Mouse (Mus musculus): ENCODE measurements around the gene Cnot10. TPM values are rescaled to one million over a fixed set of nuclear protein-coding genes. Genes with fewer than 3 reads are reported as not detected.
A peak's percentile ranks its signal among the peaks of the same experiment; 100 is the strongest.

The Cnot10 gene
- total and polyA plus RNA-seq, 2 experiments from 2014 or later = 45.2 to 47.1 TPM

DNA sequence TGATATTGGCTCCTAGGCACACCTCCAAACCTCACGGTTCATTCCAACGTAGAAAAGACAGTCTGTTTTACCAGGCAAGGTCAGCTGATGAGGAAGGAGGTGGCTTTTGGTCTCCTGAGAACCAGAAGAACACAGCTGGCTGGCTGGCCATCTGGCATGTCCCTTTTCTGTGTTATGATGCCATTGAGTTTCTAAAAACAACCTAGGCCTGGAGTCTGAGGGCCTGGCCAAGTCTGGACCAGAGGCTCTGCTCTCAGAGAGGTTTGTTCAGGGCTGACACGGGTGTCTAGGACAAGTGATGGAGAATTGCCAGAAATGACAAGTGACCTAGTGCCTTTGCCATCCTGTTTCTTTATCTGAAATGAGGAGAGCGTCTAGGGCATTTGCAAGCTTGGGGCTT lies 28.1 kb upstream of the Cnot10 start:
- ATAC-seq = no peak
- no peak overlapping the region for H3K27ac ChIP-seq (ENCODE audit: low read depth, low read length)

DNA sequence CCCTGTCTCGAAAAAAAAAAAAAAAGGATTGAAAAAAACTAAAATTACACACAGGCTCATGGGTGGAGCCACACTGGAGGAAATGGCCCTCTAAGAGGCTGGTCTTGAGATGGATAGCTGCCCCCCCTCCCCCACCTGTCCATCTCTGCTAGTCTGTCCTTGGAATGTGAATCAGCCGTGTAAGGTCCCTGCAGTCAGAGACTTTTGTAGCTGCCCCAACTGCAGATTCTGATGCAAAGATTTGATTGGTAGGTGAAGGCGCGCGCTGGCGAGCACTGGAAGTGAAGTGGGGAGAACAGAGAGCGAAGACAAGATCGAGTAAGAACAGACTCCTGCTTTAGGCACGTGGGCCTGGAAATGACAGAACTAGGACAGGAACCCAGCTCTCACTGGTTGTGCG lies 26.9 kb upstream of the Cnot10 start:
- Histone ChIP-seq H3K27ac (ENCODE audit: low read depth, low read length) (no peak overlapping the region), H3K9me3 (ENCODE audit: low read length) (no peaks in the 10 kb centered on the region), H3K27me3 (ENCODE audit: insufficient read depth, low read length) (no peaks in the 10 kb centered on the region), H3K4me1 (ENCODE audit: insufficient read depth) (no peaks in the 10 kb centered on the region), H3K4me2 (ENCODE audit: low read depth) (no peak overlapping the region), H3K36me3 (ENCODE audit: insufficient read depth) (no peaks in the 10 kb centered on the region), H3K4me3 (ENCODE audit: low read depth, low read length) (no peak overlapping the region), H3K9ac (no peak overlapping the region)
- TF ChIP-seq CTCF (IDR thresholded peaks at IDR 0.05; ENCODE audit: low read depth) = no peak
- 89% methylated on average over 10 of the region's 10 CpGs for WGBS
- ATAC-seq (no peak), DNase-seq (no peak)

More for the DNA sequence above, 28.1 kb upstream of the Cnot10 start:
- Histone ChIP-seq H3K4me2 (ENCODE audit: low read depth) (no peak overlapping the region), H3K9ac (no peak overlapping the region), H3K9me3 (ENCODE audit: low read length) (no peaks in the 10 kb centered on the region), H3K4me3 (ENCODE audit: low read depth, low read length) (no peak overlapping the region), H3K36me3 (ENCODE audit: insufficient read depth) (no peaks in the 10 kb centered on the region), H3K4me1 (ENCODE audit: insufficient read depth) (0 out of 2 replicates have a peak, but pooled peaks cover under 1% of the 10 kb centered on the region), H3K27me3 (ENCODE audit: insufficient read depth, low read length) (no peaks in the 10 kb centered on the region)
- WGBS = 86% methylated on average over 4 of the region's 4 CpGs
- no peak for DNase-seq
- no peak for TF ChIP-seq CTCF (IDR thresholded peaks at IDR 0.05; ENCODE audit: low read depth)

DNA sequence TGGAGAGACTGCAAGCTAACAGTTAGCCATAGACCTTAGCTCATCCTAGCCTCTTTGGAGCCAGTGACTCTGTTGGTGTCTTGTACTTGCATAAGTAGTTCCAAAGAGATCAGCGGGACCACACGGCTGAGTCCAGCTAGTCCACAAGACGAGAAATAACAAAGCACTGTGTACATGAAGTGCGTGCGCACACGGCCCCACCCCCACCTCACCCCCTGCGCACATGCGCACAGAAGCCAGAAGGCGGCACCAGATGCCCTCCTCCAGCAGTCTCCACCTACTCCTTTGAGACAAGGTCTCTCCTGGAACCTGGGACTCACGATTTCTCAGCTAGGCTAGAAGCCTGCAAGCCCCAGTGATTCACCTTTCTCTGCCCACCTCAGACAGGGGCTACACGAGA lies 23.8 kb upstream of the Cnot10 start:
- no peak for TF ChIP-seq CTCF (IDR thresholded peaks at IDR 0.05; ENCODE audit: low read depth)
- Histone ChIP-seq H3K4me3 (ENCODE audit: low read depth, low read length) (no peak overlapping the region), H3K9ac (no peak overlapping the region), H3K4me1 (ENCODE audit: insufficient read depth) (no peaks in the 10 kb centered on the region), H3K27me3 (ENCODE audit: insufficient read depth, low read length) (no peaks in the 10 kb centered on the region), H3K27ac (ENCODE audit: low read depth, low read length) (no peak overlapping the region), H3K9me3 (ENCODE audit: low read length) (no peaks in the 10 kb centered on the region), H3K36me3 (ENCODE audit: insufficient read depth) (no peaks in the 10 kb centered on the region), H3K4me2 (ENCODE audit: low read depth) (no peak overlapping the region)
- no peak for DNase-seq
- ATAC-seq = no peak
- WGBS = 84% methylated on average over 11 of the region's 11 CpGs

DNA sequence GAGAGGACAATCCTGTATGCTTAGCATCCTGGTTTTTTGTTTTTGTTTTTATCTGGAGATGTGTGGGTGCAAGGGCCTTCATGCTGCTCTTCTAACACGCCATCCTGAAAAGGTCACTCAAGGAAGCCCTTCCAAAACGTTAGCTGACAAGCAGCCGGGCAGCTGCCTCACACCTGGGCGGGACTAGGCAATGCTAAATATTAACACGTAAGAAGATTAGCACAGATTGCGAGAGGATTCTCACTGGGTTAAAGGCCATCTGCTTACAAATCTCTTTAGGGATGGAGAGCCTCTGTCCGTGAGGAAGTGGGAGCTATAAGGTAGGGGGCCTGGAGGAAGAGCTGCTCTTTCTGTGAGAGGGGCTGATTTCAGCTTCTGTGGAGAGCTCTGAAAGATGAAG lies 22.0 kb upstream of the Cnot10 start:
- Histone ChIP-seq H3K9me3 (ENCODE audit: low read length) (no peaks in the 10 kb centered on the region), H3K4me1 (ENCODE audit: insufficient read depth) (no peaks in the 10 kb centered on the region), H3K27ac (ENCODE audit: low read depth, low read length) (no peak overlapping the region), H3K4me2 (ENCODE audit: low read depth) (no peak overlapping the region), H3K27me3 (ENCODE audit: insufficient read depth, low read length) (no peaks in the 10 kb centered on the region), H3K36me3 (ENCODE audit: insufficient read depth) (no peaks in the 10 kb centered on the region), H3K4me3 (ENCODE audit: low read depth, low read length) (no peak overlapping the region), H3K9ac (no peak overlapping the region)
- DNase-seq (no peak), ATAC-seq (no peak)
- no peak for TF ChIP-seq CTCF (IDR thresholded peaks at IDR 0.05; ENCODE audit: low read depth)
- 70% methylated on average over 7 of the region's 7 CpGs for WGBS

DNA sequence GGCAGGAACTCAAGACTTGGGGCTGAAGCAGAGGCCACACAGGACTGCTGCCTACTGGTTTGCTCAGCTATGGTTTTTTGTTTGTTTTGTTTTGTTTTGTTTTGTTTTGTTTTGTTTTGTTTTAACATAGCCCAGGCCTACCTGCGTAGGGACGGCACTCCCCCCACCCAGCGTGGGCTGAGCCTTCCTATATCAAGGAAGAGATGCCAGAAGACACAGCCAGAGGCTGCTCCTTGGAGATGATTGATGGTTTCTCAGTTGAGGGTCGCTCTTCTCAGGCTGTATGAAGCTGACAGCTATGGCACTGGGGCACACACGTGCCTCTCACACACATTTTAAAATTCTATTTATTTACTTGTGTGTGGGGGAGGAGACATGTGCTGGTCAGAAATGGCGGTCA lies 21.0 kb upstream of the Cnot10 start:
- no peak overlapping the region for H3K9ac ChIP-seq
- no peak for ATAC-seq
- H3K27ac ChIP-seq (ENCODE audit: low read depth, low read length) = peak overlapping the region; percentile 1; the same call in 1 of the 2 replicates
- H3K36me3 ChIP-seq (ENCODE audit: insufficient read depth) = no peaks in the 10 kb centered on the region
- no peaks in the 10 kb centered on the region for H3K9me3 ChIP-seq (ENCODE audit: low read length)
- no peak overlapping the region for H3K4me3 ChIP-seq (ENCODE audit: low read depth, low read length)
- 77% methylated on average over 6 of the region's 6 CpGs for WGBS
- DNase-seq = no peak
- H3K4me2 ChIP-seq (ENCODE audit: low read depth) = no peak overlapping the region
- no peak for TF ChIP-seq CTCF (IDR thresholded peaks at IDR 0.05; ENCODE audit: low read depth)
- H3K27me3 ChIP-seq (ENCODE audit: insufficient read depth, low read length) = no peaks in the 10 kb centered on the region
- H3K4me1 ChIP-seq (ENCODE audit: insufficient read depth) = no peaks in the 10 kb centered on the region

DNA sequence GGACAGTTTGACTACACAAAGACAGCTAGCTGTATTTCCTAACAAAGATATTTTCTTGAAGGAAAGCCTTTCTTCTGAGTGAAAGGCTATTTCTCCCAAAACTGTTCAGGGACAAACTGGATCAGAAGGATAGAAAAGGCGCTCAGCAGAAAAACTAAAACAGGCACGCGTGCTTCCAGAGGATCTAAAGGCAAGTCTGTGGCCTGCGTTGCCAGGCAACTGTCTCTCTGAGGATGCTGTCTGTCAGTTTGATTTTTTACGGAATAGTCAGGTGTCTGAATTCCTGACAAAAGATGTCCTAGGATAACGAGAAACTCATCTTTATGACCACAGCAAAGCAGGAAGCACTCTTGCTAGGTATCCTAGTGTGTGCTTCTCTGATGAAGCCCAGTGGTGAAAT lies 20.5 kb upstream of the Cnot10 start:
- H3K9ac ChIP-seq = no peak overlapping the region
- peak; percentile 40 for DNase-seq
- no peaks in the 10 kb centered on the region for H3K27me3 ChIP-seq (ENCODE audit: insufficient read depth, low read length)
- H3K4me3 ChIP-seq (ENCODE audit: low read depth, low read length) = no peak overlapping the region
- H3K27ac ChIP-seq (ENCODE audit: low read depth, low read length) = peak overlapping the region; percentile 77
- H3K36me3 ChIP-seq (ENCODE audit: insufficient read depth) = no peaks in the 10 kb centered on the region
- no peaks in the 10 kb centered on the region for H3K9me3 ChIP-seq (ENCODE audit: low read length)
- no peaks in the 10 kb centered on the region for H3K4me1 ChIP-seq (ENCODE audit: insufficient read depth)
- 53% methylated on average over 6 of the region's 6 CpGs for WGBS
- ATAC-seq = 0 out of 2 replicates have a peak, but pooled peaks have one; percentile 23
- no peak overlapping the region for H3K4me2 ChIP-seq (ENCODE audit: low read depth)
- no peak for TF ChIP-seq CTCF (IDR thresholded peaks at IDR 0.05; ENCODE audit: low read depth)

DNA sequence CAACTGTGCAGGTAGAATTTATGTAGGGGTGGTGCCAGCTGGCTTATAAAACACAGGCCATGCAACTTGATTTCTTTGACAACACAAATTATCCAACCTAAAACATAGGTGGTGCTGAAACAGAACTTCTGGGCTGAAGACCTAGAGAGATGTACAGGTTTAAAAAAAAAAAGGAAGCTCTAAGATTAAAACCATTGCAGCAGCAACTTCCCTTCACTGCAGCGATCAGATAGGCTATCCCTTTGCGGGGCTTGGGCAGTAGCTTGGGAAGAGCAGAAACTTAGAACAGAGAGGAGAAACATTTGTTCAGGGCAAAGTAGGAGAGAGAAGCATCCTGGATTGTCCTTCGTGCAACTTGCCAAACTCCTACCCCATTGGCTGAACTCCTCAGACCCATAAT lies 16.7 kb upstream of the Cnot10 start:
- no peak overlapping the region for H3K9ac ChIP-seq
- H3K27ac ChIP-seq (ENCODE audit: low read depth, low read length) = no peak overlapping the region
- H3K27me3 ChIP-seq (ENCODE audit: insufficient read depth, low read length) = no peaks in the 10 kb centered on the region
- no peaks in the 10 kb centered on the region for H3K9me3 ChIP-seq (ENCODE audit: low read length)
- no peak overlapping the region for H3K4me3 ChIP-seq (ENCODE audit: low read depth, low read length)
- H3K4me2 ChIP-seq (ENCODE audit: low read depth) = no peak overlapping the region
- no peak for TF ChIP-seq CTCF (IDR thresholded peaks at IDR 0.05; ENCODE audit: low read depth)
- ATAC-seq (no peak), DNase-seq (no peak)
- no peaks in the 10 kb centered on the region for H3K4me1 ChIP-seq (ENCODE audit: insufficient read depth)
- H3K36me3 ChIP-seq (ENCODE audit: insufficient read depth) = no peaks in the 10 kb centered on the region
- WGBS = 89% methylated on average over 3 of the region's 3 CpGs

DNA sequence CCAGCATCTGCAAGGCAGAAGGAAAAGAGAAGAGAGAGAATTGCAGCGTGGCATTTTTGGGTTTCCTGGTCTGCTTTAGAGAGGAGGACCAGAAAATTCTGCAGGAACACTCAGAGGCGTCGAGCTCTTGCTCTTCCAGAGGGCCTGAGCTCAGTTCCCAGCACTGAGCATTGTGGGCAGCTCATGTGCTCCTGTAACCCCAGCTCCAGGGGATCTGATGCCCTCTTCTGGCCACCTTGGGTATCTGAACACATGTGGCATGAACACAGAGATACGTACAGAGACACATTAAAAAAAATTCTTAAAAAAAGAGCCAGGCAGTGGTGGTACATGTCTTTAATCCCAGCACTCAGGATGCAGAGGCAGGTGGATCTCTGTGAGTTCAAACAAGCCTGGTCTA lies 15.4 kb upstream of the Cnot10 start:
- Histone ChIP-seq H3K9me3 (ENCODE audit: low read length) (no peaks in the 10 kb centered on the region), H3K27ac (ENCODE audit: low read depth, low read length) (no peak overlapping the region), H3K36me3 (ENCODE audit: insufficient read depth) (no peaks in the 10 kb centered on the region), H3K4me1 (ENCODE audit: insufficient read depth) (no peaks in the 10 kb centered on the region), H3K27me3 (ENCODE audit: insufficient read depth, low read length) (no peaks in the 10 kb centered on the region), H3K4me2 (ENCODE audit: low read depth) (no peak overlapping the region), H3K9ac (no peak overlapping the region), H3K4me3 (ENCODE audit: low read depth, low read length) (no peak overlapping the region)
- ATAC-seq (no peak), DNase-seq (no peak)
- no peak for TF ChIP-seq CTCF (IDR thresholded peaks at IDR 0.05; ENCODE audit: low read depth)
- 83% methylated on average over 4 of the region's 4 CpGs for WGBS

Measured in forebrain, postnatal 0 days (tissue).